Mouse (Mus musculus) E14TG2a.4 (cell line): ENCODE measurements around the gene Rnf215.

Experiments
- CTCF ChIP-seq: conservative IDR thresholded peaks from 2 replicates; pipeline ENCODE4 v1.5.1; 2014; ENCODE audit warnings: low read length
- NANOG ChIP-seq: IDR thresholded peaks from 2 replicates; pipeline ENCODE4 v1.6.1; 2014; ENCODE audit warnings: borderline replicate concordance, low read length, mixed read lengths
- POU5F1 ChIP-seq: IDR thresholded peaks from 2 replicates; pipeline ENCODE4 v1.6.1; 2014; ENCODE audit warnings: low read length, borderline replicate concordance

GRCm38 (mm10) chr11:4093459-4094377, 41.3 kb upstream of the Rnf215 start:
- TF ChIP-seq CTCF (no peak), NANOG (no peak), POU5F1 (no peak)
